Mouse (Mus musculus): ENCODE data around the gene Epb41l5.

The Epb41l5 gene

DNA sequence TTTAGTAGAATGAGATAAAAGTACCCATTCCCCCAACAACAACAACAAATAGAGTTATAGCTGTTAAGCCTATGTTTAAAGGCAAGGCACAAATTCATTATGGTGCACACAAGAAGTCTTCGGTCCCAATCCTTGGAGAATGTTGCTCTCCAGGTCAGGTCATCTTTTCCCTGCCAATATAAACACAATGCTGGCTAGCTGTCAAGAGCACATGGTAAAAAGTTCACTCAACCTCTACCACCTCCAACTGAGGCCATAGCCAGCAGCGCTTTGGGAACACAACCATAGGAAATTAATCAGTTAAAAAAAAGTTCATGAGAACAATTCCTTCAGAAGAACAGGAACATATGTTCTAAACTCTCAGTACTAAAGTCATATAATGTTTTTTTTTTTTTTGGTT lies 58.8 kb downstream of the Epb41l5 start:
- DNase-seq: no peak

DNA sequence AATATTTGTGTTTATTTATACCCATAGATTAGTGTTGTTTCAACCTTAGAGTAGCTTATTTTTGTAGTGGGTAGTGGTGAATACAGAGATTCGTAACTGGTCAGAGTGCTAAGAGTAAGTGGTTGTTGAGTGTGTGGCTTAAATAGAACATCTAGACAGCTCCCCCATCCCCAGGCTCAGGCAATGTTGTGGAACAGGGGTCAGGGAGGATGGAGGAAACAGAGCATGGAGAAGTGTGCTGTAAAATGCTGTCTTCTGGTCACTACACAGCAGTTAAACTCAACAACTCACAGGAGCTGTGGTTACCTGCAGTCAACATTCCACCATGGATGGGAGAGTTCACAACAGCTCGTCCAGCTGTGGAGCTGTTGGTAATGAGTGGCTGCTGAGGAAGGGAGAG lies 63.8 kb downstream of the Epb41l5 start:
- no peak for DNase-seq

DNA sequence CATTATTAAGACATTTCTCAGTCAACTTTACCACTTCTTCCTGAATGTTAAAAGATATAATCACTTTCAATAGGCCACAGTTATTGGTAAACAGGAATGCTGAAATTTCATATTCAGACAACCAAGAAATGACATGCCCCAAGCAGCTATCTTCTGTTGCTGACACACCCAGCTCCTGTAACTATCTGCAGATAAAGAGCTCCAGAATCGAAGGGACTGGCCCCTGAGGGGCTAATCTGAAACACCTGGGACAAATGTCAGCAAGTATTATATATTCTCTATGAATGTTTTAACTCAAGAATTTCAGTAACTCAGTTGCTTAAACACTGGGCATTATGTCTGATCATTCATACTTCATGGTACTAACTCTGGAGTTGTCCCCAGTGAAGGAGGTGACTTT lies 78.7 kb downstream of the Epb41l5 start:
- no peak for DNase-seq

DNA sequence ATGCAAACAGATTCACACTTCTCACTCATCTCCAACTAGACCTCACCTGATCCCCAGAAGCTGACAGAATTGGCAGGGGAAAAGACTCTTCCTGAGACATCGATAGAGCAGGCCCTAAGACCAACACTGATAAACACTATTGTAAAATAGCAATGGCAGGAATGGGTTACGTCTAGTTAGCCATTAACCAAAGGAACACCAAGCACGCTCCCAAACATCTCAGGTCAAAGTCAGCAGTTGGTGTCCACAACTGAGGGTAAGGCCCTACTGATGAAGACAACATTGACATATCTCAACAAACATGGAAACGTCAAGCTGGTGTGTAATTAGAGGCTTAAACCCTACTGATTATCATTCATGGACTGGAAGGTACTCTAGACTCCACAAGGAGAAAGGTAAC lies 83.3 kb downstream of the Epb41l5 start:
- no peak for DNase-seq

DNA sequence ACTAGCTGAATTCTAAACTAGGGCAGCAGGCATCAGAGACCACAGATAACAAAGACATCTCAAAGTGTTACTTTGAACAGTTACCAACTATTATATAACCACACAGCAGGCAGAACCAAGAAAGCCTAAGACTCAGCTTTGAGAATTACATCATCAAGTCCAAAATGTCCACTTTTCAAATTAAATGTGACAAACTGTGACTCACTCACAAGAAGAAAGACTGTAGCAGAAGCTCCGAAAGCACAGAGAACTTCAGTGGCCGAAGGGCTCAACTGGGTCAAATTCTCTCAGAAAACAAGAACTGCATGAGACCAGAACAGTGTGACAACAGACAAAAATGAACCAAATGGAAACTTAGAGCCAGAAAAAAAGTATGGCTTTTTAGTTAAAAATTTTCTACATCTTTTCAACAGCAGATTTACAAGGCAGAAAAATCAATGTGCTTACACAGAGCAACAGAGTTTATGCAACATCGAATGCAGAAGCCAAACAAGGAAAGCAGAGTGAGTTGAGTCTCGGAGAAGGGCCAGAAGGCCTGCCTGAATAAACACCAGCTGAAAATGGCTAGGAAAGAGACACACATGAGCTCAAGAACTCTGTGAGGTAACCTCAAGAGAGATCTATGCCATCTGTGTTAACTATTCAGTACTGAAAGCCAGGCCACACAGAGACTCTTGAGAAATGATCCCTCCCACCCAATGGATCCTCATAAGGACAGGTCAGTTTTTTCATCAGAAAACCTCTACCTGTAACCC lies 91.0 kb downstream of the Epb41l5 start:
- DNase-seq: no peak

DNA sequence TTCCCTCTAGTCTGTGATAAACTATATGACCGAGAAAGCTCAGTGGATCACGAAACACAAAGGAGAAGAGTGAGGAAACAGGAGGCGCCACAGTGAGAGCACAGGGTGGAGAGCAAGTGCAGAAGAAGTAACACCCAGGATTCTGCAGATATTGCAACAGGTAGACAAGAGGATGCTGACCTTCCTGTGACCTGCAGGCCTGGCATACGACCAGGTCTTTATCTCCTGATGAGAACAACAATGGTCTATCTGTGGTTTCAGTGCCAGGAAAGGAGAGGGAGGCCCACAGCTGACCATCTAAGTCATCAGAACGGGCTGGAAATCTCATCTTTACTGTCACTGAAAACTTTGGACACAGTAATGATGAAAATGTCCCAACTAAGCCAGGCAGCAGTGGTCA lies 93.1 kb downstream of the Epb41l5 start:
- no peak for DNase-seq

DNA sequence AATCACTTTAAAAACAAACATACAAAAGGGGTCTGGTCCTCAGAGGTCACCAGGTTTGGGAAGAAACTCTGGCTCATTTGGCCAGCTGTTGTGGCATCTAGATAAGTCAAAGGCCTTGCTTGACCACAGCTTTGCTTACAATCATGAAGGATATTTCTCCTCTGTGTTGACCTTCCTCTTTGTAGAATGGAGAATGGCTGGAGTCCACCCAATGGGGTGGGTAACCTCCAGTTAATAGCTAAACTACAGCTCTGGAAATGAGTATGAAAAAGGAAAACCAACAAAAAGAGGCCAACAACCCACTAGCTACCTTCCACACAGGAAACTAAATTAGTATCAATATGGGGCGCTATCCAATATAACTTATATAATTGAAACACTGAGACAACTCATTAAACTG lies 97.1 kb downstream of the Epb41l5 start:
- no peak for DNase-seq

DNA sequence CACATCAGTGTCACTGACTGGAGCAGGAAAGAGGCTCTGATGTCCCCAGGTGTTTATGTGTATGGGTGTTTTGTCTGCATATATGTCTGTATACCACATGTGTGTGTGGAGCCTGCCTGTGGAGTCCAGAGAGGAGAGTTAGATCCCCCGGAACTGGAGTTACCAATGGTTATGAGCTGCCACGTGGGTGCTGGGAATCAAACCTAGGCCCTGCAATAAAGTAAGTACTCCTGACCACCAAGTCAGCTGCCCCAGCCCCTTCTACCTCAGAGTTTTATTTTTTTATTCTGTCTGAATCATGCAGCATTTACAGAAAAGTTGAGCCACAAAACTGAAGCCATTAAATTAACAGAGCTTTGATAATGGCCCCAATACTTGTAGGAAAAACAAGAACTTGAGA lies 98.7 kb downstream of the Epb41l5 start:
- no peak for DNase-seq

DNA sequence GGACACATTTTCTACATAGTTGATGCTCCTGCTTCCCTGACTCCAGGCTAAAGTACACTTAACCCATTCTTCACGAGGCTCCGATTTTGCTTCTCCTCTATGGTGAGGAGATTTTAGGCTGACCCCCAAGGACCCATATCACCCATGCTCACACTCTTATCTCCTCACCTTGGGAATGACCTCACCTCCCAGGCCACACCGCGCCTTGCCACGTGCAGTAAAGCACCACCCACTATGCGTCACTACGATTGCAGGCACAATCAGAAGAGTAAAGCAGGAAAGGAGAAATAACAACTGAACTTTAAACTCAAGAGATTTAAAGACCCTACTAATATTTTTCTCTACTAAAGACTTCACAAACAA lies 99.5 kb downstream of the Epb41l5 start:
- DNase-seq: no peak

DNA sequence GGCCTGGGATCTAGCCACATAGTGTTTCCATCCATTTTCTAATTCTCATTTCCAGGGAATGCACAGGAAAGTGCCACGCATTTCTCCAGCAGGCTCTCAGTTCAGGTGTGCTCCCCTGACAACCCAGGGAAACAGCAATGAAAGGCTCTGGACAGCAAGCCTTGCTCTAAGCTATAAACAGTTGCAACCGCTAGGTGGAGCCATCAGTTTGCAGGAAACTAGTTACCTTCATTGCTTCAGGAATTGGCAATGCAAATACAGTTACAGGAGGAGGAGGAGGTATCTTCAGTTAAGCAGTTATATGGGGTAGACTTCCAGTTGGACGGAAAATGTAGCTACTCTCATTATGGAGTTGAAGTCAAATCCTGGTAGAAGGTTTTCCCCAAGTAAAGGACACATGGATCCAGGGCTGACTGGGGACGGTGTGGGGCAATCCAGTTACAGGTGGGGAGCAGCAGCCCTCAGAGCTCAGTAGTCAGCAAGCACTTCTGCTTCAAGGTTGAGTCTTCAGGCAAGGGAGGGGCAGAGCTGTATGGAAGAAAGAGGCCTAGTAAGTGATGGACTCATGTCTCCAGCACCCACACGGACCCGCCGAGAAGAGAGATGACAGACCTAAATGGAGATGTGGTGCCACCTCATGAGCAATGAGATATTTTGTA lies 100.0 kb downstream of the Epb41l5 start:
- peak; percentile 78 to 84 for DNase-seq

DNA sequence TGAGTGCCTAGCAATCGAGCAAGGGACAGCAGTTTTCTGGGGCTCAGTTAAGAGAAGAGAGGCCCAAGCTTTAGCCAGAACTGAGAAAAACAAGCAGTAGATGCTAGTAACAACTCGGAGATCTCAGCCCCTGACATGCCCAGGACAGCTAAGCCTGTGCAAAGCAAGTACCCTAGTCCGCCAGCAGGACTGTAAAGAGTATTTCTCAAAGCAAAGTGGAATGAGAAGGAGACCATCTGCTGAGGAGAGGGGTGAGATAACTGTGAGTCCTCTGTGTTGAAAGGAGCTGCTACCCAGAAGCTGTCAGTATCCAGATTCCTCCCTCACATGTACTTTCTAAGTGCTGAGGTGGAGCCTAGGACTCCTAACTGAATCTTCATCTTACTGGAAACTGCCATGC lies 102.3 kb downstream of the Epb41l5 start:
- no peak for DNase-seq

DNA sequence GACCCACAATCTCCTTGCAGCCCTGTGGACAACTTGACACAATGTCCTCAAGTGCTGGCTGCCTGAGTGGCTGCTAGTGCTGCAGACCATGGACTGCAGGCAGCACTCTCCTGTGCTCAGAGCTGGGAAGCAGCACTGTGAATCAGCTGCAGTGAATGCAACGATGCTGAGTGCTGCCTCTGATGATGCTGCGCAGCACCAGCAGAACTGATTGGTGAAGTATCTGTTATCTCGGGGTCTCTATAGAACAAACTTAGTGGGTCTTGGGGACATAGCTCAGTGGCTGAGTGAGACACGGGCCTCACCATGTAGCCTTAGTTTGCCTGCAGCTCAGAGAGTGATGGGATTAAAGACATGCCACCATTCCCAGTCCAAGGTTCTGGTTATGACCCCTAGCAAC lies 103.1 kb downstream of the Epb41l5 start:
- DNase-seq: no peak

DNA sequence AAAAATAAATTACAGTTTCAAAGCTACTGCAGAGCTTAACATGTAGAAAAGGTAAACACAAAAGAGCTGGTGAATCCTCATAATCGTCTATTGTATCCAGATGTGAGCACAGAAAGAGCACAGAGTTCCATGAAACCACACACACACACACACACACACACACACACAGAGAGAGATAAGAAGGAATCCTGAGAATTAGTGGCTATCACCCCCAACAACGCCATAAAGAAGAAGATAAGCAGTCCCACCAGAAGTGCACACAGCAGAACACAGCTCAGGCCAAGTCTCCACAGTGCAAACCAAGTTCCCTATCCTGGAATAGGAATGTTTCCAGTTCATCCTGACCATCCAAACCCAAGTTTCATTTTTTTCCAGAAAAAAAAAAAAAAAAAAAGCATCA lies 103.6 kb downstream of the Epb41l5 start:
- DNase-seq: no peak

DNA sequence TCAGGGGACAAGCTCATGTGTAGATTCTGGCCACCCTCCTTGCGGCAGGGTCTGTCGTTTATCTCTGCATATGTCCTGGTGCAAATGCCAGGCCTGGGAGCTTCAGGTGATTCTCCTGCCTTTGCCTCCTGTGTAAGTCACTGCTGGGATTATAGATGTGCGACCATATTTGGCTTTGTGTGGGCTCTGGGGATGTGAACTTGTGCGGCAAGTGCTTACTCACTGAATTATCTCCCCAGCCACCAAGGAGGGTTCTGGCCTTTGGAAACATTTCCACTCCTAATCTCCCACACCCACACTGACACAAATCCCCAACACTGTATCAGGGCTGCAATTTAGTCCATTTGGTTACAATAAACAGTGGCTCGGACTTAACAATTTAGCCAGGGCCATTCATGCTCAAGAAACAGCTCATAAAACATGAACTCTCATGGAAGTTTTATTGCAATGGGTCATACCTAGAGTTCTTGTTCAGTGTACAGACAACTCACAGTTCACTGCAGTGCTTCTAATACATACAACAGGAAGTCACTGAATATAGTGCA lies 104.1 kb downstream of the Epb41l5 start:
- DNase-seq: no peak

DNA sequence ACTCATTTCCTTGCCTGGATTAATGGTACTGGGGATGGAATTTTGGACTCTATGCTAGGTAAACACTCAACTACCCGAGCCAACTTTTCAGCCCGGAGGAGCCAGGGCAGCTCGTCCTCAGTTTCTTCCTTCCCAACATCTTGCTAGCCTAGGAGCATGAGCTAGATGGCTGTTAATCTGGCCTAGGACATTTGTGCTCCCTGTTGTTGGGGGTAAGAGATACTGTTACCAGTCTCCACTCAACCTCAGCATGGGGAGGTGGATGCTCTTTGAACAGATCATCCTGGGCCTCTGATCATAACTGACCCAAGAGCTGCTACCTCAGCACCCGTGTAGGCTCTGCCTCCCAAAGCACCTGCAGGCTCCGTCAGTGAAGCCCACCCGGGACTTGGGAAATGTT lies 105.5 kb downstream of the Epb41l5 start:
- DNase-seq: no peak

DNA sequence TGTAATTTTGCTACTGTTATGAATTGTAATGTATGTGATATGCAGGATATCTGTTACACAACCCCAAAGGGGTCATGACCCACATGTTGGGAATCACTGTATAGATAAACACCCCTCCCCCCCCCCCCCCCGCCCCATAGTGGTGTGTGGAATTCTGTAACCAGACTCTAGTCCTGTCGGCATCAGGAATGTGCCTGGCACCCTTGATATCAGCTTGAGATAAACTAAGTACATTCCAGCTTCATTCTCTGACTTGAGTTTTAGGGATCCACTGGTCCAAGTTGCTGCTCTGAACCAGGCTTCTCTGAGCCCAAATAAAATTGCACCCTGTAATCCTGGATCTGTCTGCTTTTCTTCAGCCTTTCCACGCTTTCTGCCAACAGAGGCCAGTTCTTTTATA lies 107.2 kb downstream of the Epb41l5 start:
- no peak for DNase-seq

DNA sequence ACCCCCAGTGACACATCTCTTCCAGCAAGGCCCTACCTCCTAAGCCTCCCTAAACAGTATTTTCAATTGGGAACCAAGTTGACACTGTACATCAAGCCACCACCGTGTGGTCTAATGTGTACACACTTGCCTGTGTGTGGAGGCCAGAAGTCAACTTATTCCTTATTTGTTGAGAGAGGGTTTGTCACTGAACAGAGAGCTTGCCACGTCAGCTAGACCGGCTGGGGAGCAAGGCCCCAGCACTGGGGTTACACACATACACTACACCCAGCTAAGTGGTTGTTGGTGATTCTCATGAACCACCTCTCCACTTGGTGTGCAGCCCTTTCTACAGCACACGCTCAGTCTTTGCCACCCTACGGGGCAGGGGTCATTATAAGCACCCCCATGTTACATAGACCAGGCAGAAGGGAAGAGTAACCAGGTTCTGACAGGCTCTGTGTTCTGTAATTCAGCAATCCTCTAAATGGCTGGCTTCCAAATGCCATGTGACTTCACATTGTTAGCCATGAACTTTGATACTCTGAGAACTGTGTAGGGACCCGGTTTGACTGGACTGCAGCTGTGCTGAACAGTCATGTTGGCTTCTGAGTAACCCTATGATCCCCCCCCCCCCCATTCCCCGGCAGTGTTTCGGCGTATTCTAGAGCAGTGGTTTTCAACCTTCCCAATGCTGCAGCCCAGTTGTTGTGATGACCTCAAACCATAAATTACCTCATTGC lies 107.8 kb downstream of the Epb41l5 start:
- DNase-seq: no peak

DNA sequence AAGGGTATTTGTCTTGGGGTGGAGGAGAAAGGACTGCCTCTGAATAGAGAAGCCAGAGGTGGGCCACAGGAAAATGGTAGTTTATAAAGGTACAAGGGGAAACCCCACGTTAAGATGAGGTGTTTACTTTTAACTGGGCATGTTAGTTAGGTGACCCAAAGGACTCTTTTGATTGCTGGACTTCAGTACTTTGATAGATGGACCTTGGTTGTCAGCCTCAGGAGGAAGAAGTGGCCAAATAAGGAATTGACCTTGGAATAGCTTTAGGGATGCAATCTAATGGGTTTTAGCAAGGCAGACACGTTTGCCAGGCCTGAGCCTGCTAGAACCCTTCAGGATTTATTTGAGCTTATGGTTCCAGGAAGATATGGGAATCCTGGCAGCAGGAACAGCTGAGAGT lies 109.5 kb downstream of the Epb41l5 start:
- no peak for DNase-seq

DNA sequence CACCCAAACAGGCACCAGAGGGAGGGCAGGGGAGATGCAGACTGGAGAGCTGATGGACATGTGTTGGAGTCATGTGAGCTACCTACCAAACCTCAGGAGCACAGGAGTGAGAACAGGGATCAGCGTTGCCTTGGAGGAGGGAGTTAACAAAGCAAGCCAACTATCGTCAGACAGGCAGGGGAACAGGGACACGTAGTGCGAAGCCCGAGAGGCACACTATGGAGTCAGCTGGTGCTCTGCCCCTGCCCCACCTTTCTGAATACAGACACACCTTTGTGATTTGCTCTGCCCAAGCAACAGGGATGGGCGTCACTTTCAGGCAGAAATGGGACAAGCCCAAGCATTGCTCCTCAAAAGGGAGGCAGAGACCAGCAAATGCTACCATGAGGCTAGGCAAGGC lies 111.1 kb downstream of the Epb41l5 start:
- no peak for DNase-seq

DNA sequence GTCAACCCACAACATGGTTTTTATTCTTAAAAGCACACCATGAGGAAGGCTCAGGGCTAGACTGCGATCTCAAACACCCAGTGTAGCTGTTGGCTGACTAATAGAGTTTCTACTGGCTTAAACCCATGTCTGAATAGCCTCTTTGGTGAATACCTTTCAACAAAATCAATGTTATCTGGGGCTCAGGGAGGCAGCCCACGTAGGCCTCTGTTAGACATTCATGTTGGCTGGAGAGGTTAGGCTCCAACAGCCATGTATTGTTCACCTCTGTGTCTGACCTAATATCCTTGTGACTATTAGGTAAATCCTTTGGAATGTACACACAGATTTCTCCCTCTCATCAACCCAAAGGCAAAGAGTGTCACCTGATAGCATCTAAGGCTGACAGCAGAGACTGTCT lies 112.7 kb downstream of the Epb41l5 start:
- no peak for DNase-seq

DNA sequence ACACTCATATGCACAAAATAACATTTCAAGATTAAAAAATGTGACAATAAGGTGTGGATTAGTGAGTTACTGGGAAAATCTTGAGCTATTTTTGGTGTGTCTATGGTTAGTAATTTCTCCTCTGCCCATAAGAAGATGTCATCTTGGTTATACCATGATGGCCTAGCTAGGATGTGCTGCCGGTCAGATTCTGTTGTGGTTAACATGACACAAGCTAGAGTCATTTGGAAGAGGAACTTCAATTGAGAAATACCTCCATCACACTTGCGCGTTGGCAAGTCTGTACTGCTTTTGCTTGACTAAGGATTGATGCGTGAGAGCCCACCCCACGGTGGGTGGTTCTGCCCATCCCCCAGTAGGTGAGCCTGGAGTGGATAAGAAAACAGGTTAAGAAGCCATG lies 114.5 kb downstream of the Epb41l5 start:
- no peak for DNase-seq

DNA sequence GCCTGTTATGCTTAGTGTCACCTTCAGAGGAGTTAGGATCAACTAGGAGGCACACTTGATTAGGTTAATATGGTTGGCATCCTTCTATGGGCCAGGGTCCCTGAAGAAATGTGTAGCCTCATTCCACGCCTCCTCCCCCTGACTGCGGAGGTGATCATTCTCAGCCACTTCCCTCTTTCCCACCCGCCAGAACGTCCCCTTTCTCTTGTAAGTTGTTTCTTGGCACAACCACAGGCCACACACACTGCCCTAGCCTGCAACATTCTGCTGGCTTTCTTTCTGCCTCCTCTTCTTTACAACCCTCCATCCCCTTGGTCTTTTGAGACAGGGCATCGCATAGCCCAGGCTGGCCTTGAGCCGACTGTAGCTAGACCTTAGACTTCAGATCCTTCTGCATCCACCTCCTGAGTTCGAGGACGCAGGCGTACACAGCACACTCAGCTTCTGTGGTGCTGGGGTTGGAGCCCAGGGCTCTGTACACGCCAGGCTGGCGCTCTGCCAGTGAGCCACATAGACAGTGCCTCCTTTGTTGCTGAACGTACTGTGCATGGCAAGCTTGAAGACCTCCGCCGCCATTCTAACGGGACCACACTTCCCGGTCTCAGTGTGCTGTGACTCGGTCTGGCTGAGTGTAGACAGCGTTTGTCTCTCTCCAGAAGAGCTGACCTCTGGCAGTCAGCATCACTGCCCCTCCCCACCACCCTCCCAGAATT lies 115.6 kb downstream of the Epb41l5 start:
- DNase-seq: no peak

DNA sequence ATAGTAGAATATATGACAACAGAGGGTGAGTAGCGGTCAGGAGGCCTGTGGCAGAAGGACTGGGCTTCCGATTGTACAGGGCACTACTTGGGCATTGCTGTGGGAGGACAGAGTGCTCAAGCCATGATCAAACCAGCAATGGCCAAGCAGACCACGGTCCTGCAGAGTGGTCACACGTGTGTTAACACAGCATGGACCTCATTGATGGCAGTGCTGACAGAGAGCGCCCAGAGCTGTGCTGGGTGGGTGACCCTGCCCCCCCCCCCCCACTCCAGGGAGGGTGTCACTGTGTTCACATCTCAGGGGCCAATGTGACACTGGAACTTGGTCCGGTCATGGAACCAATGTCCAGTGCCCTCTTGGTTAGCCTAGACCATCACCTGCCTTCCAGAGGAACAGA lies 116.6 kb downstream of the Epb41l5 start:
- DNase-seq: no peak

Data from cerebellum, postnatal 36 days (tissue).